Mouse (Mus musculus): ENCODE measurements around the gene Tsc22d3.

Gene Tsc22d3

DNA sequence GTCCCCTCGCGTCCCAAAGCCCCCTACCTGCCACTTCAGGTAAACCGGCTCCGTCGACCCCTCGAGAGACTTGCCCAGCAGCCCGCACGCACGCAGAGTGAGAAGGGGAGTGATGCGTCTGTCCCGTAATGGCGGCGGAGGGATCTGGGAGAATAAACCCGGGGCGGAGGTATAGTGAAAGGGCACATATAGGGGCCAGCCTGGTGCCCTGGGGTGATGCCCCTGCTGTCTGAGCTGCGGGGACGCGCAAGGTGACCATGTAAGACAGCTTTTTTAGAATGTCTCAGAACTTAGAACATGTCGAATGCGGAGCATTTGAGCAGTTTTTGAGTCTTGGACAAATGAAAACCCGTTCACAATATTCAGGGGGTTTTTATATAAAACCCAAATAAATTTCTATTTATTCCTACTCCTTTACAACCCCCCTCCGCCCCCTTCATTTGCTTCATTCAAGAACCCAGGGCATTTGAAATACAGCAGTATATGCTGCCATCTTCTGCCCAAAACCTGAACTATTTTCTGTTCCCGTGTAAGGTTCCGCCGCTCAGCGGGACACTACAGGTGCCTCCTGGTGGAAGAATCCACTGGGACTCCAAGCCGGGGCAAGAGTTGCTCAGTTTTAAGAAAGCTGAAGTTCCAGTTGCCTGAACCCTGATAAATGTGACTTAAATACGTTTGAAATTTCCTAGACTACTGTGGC, at the start of gene Tsc22d3:
TSS of gene Tsc22d3 (minus strand) at position 250 of the 700 bp plus-strand sequence.
- peak; percentile 66 for DNase-seq

DNA sequence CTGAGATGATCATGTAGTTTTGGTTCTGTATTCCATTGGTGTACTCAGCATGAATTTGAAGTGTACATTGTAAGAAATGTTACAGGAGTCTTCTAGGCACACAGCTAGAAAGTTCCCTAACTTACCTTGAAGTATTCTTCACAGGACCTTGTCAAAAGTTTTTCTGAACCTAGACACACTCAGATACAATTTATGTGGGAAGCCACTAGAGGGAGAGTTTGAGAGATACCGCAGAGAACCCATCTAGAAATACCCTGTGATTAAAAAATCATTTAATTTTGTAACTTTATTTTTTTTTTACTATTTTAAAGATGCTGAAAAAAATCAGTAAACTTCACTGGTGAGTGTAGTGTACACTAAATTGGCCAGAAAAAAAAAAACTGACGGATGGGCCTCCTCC, 39.1 kb upstream of the Tsc22d3 start:
- no peak for DNase-seq

- DNase-seq: no peak
These were observed 37.6 kb upstream of the Tsc22d3 start for GRCm38 (mm10) chrX:140638028-140638427.

DNA sequence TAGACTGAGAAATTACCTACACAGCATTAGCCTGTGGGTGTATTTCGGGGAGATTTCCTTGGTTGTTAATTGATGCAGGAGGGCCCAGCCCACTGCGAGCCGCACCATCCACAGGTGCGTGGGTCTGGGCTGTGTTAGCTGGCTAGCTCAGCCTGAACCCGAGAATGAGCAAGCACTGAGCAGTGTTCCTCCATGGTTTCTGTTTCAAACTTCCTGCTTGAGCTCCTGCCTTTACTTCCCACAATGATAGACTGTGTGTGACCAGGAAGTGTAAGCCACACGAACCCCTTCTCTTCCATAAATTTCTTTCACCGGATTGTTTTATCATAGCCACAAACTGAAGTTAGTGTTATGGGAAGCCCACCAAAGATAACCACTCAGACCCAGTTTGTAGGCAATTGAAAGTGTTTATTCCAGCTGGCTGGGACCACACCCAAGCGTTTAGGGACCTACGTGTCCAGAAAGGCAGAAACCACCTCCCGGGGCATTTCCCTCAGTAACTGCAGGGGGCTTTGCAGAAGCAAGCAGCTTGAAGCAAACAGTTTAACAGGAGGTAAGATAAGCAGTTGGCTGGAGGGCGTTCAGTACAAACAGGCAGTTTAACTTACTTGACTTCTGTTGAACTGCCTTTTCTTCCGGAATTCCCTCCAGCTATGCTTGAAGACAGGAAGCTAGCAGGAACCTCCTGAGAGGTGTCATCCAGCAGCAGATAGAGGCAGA, 24.6 kb upstream of the Tsc22d3 start:
- DNase-seq: no peak

DNA sequence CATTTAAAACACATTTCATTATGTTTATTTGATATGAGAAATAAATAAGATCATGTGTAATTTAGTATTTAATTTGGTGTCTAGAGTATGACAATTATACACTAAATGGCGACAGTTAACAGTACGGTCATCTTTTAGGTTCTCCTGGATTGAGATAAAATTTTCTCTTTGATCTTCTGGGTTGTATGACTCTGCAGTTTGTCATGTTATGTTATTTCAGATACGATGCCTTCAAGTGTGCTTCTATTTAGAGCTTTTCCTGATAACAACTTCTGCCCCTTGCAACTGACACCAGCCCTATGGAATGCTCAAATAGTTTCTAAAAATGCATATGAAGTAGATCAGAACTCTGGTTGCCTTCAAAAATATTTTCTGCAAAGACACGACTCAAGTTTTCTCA, 9.5 kb upstream of the Tsc22d3 start:
- no peak for DNase-seq

DNA sequence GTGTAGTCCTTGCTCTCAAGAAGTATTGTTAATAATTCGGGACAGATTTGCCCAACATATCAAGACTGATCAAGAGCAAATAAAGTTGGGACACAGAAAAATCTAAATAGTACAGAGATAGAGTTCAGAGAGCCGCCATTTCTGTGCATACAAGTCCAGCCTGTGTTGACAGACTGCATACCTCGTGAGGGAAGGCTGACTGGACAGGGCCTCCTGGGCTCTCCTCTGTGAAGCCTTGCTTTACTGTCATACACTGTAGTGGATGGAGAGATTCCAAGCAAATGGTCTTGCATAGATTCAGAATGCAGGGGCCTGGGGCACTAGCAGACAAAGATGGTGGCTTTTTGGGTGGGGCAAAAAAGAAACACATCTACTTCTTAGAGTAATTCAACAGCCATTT, 1.4 kb upstream of the Tsc22d3 start:
- DNase-seq: no peak

DNA sequence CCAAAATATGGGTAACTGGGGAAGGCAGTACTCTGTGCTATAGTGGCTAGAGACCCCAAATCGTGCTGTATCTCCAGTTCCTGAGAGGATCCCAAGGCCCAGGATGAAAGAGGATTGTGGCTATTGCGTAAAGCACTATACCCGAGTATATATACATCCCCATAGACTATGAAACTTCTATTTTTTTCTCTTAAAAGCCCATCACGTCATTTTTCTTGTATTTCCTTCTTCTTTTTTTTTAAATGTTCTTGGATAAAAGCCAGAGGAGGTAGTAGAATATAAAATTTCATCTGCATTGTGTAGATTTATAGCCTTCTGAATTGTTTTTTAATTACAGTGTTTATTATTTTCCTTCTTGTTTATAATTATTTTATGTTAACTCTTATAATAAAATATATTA, 852 bp upstream of the Tsc22d3 start:
- DNase-seq: no peak

- peak; percentile 44 for DNase-seq
These were observed 674 bp downstream of the Tsc22d3 start for GRCm38 (mm10) chrX:140599561-140600409.

DNA sequence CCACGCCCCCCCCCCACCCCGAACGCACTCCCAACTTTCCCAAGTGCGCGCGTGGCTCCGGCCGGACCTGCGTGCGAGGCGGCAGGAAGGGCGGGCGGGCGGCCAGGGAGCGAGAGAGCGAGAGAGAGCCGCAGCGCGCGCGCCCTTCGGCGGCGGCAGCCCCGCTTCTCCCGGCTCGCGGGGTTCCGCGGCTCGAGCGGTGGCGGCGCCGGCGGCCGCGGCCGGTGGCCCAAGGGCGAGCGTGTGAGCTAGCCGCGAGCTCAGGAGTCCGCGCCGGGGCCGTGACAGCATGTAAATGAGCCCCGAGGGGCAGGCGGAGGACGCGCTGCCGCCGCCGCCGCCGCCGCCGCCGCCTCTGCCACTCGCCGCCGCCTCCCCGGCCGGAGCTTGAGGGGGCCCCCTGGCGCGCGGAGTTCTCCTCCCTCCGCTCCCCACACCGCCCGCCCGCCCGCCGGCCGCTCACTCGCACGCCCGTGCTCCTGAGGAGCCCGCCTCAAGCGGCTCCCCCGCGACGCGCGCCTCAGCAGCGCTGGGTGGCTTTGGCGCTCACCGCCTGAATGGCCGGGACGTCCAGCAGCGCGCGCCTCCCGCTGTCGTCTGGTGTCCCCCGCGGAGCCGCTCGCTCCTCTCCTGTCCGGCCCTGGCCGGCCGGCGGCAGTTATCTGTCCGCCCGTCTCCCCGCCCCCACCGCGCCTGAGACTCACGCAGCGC, 1.5 kb downstream of the Tsc22d3 start:
- DNase-seq: peak; percentile 78

- DNase-seq: peak; percentile 26
These were observed 2.1 kb downstream of the Tsc22d3 start for GRCm38 (mm10) chrX:140598194-140598849.

DNA sequence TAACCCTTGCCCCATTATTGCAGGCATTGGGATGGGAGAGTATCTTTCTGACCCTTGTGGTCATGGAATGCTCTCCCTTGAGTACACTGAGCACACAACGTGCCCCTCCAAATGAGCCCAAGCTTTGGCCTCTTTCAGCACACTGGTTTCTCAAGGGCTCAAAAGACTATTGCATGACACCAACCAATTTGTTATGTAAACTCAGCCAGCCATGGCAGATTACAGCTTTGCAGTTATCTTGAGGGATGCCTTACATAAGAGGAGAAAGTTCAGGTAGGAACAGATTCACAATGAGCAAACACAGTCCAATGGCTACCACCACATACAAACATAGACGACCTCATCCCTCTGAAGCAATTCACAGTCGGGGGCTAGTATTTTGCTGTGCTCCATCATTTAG, 9.3 kb downstream of the Tsc22d3 start:
- no peak for DNase-seq

- DNase-seq: no peak
These were observed 10.3 kb downstream of the Tsc22d3 start for GRCm38 (mm10) chrX:140590142-140590541.

GRCm38 (mm10) chrX:140589194-140589751, 11.2 kb downstream of the Tsc22d3 start:
- DNase-seq: no peak

- DNase-seq: no peak
These were observed 11.9 kb downstream of the Tsc22d3 start for GRCm38 (mm10) chrX:140588534-140588933.

DNA sequence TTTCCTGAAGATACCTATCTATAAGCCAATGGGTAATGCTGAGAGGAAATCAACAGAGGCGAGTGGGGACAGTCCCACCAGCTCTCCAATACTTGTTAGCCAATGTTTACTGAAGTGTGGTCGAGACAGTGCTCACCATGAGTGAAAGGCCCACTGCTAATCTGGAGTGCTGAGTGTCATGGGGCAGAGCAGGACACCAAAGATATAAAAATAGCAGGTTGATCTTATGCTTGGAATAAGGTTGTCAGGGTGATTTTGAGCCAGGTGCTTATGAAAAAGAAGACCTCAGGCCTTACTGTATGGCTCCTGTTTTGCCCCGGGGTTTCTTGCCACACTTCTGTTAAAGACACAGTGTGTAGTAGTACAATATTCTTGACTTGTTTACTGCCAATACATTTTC, 20.0 kb downstream of the Tsc22d3 start:
- no peak for DNase-seq

DNA sequence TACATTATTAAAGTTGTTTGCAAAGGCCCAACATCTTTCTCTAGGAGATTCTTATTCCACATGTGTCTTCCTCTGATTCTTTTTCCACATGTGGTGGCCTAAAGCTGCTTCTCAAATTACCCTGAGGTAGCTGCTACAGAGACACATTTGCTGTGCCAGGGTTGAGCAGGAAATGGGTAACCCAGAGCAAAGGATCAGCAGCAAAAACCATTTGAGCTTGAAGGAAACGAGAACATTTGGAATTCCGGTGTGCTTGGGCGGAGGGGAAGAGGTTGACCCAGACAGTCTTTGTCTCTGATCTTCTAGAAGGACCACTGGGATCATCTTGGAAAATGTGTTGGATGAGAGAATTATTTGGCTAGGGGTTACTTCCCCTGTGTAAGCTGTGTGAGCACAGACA, 24.8 kb downstream of the Tsc22d3 start:
- DNase-seq: no peak

DNA sequence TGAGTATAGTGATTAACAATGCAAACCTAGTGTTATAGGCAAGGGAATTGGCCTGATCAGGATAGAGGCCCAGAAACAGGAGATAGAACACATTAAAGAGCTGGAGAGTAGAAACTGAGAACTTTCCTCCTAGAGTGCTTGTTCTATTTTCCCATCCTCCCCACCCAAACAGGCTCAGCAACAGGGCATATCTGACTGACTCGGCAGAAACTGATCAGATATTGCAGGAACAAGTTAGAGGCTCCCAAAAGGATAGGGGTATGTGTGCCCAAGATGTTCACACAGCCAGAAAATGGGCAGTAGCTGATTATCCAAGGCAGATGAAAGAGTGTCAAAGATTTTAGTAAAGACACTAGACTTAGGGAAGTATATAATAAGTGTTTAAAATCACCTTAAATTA, 25.3 kb downstream of the Tsc22d3 start:
- no peak for DNase-seq

- no peak for DNase-seq
These were observed 27.6 kb downstream of the Tsc22d3 start for GRCm38 (mm10) chrX:140572702-140573338.

DNA sequence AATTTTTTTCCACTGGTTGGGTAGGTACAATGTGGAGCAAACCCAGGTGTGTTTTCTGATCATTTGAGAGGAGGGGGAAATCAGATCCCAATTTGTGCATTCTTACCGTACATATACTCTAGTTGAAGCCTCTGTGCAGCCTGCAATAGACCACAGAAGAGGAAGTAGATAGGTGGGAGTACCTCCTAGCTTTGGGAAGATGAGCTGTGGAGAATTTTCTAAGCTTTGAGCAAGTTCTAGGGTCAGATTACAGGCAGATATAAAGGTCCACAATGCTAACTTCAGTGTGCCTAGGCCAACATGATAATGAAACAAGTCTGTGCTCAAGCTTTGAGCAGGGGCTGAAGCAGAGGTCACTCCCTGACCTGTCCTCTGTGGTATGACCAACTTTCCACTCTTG, 30.9 kb downstream of the Tsc22d3 start:
- DNase-seq: no peak

GRCm38 (mm10) chrX:140567711-140568407, 32.6 kb downstream of the Tsc22d3 start:
- no peak for DNase-seq

- DNase-seq: no peak
These were observed 34.7 kb downstream of the Tsc22d3 start for GRCm38 (mm10) chrX:140565759-140566158.
